Mouse (Mus musculus) adrenal gland, adult 8-10 months (tissue): ENCODE measurements around the gene Aqp3. TPM values are rescaled to one million over a fixed set of nuclear protein-coding genes. Genes with fewer than 3 reads are reported as not detected.

ENCODE experiments used
- DNase-seq: peaks from one replicate; pipeline ENCODE4 v3.0.0; 2022
- total RNA-seq, 4 experiments: library from RNA; stranded (reverse); gene quantifications; 2 replicates each; pipeline ENCODE4 v1.2.4; 2022

The Aqp3 gene
- under 1 TPM in 2 of 4 experiments, not detected in 2; 0.16 to 0.31 TPM for total RNA-seq

- no peak for DNase-seq
Measured at GRCm38 (mm10) chr4:41097871-41098576, at the start of gene Aqp3. Aqp3 (minus strand) TSS chr4:41098183.

GRCm38 (mm10) chr4:41142601-41143000 is 44.6 kb upstream of the Aqp3 start:
- DNase-seq = no peak

GRCm38 (mm10) chr4:41140174-41140875 is 42.3 kb upstream of the Aqp3 start:
- no peak for DNase-seq

- DNase-seq = no peak
Measured at GRCm38 (mm10) chr4:41136811-41137210, 38.8 kb upstream of the Aqp3 start.

- DNase-seq = no peak
Measured at GRCm38 (mm10) chr4:41136454-41136805, 38.4 kb upstream of the Aqp3 start.

- no peak for DNase-seq
Measured at GRCm38 (mm10) chr4:41135711-41136453, 37.9 kb upstream of the Aqp3 start, which contains the start of gene Ube2r2. Ube2r2 (plus strand) TSS chr4:41135743.

- DNase-seq = peak; percentile 69
Measured at GRCm38 (mm10) chr4:41134935-41135710, 37.1 kb upstream of the Aqp3 start.

GRCm38 (mm10) chr4:41133529-41134291 is 35.7 kb upstream of the Aqp3 start:
- no peak for DNase-seq

- DNase-seq = no peak
Measured at GRCm38 (mm10) chr4:41132471-41132870, 34.5 kb upstream of the Aqp3 start.

- no peak for DNase-seq
Measured at GRCm38 (mm10) chr4:41129836-41130235, 31.9 kb upstream of the Aqp3 start.

- DNase-seq = no peak
Measured at GRCm38 (mm10) chr4:41129406-41129805, 31.4 kb upstream of the Aqp3 start.

- DNase-seq = peak; percentile 99
Measured at GRCm38 (mm10) chr4:41124180-41124951, 26.4 kb upstream of the Aqp3 start, which contains the start of gene Nol6. Nol6 (minus strand) TSS chr4:41124455.

GRCm38 (mm10) chr4:41118706-41119292 is 20.8 kb upstream of the Aqp3 start:
- DNase-seq = no peak

- no peak for DNase-seq
Measured at GRCm38 (mm10) chr4:41116817-41117216, 18.8 kb upstream of the Aqp3 start.

GRCm38 (mm10) chr4:41115793-41116192 is 17.8 kb upstream of the Aqp3 start:
- DNase-seq = no peak

- DNase-seq = no peak
Measured at GRCm38 (mm10) chr4:41115074-41115473, 17.1 kb upstream of the Aqp3 start.

- no peak for DNase-seq
Measured at GRCm38 (mm10) chr4:41114358-41115070, 16.5 kb upstream of the Aqp3 start.

GRCm38 (mm10) chr4:41108717-41109425 is 10.9 kb upstream of the Aqp3 start:
- no peak for DNase-seq

- no peak for DNase-seq
Measured at GRCm38 (mm10) chr4:41107440-41107839, 9.5 kb upstream of the Aqp3 start.
